In genomic region chr11:100979887-100980286, GRCm38 (mm10) we compare ENCODE assay signal across 9 mouse cellular contexts. TPM values are rescaled to one million over a fixed set of nuclear protein-coding genes. Genes with fewer than 3 reads are reported as not detected.
DNase-seq lines count a peak whose midpoint lies in the region; ATAC-seq and TF ChIP-seq lines count a peak whose summit lies in the region.
"Had no signal": no experiment of that assay in that cellular context is flagged by ENCODE, and none has a peak within 500 bp of the region (broad histone marks: within the 10 kb centered on the region; RNA-seq: fewer than 3 reads in every experiment).

No protein-coding gene starts in this region.

- DNase-seq in hindbrain, postnatal 0 days (ENCODE audit: low spot score) = peak; percentile 58
- no peak for DNase-seq in hindbrain, embryonic 11.5 days (ENCODE audit: low spot score)
- peak; percentile 93 for DNase-seq in fat pad, adult 2 months (ENCODE audit: extremely low read depth, low read depth, low spot score)
- DNase-seq in lung, postnatal 36 days = peak; percentile 71
- DNase-seq in layer of hippocampus, adult 9-11 months = no peak
- DNase-seq in urinary bladder, postnatal 4 days (ENCODE audit: low spot score in 2 of 2) = no peak

- ATAC-seq in hindbrain, postnatal 0 days = no peak
- ATAC-seq in hindbrain, embryonic 11.5 days (ENCODE audit: low FRiP score) = no peak
- no peak for ATAC-seq in kidney, embryonic 14.5 days (ENCODE audit: low FRiP score, low TSS enrichment)
- ATAC-seq in forebrain, embryonic 16.5 days = no peak

- H3K9me3 ChIP-seq in hindbrain, postnatal 0 days (ENCODE audit: low read length) = no peaks in the 10 kb centered on the region
- no peaks in the 10 kb centered on the region for H3K9me3 ChIP-seq in hindbrain, embryonic 11.5 days (ENCODE audit: control insufficient read depth, low read length)
- H3K9me3 ChIP-seq in kidney, embryonic 14.5 days (ENCODE audit: control insufficient read depth, low read length) = no peaks in the 10 kb centered on the region
- H3K9me3 ChIP-seq in forebrain, embryonic 16.5 days (ENCODE audit: control insufficient read depth, low read length) = no peaks in the 10 kb centered on the region
- H3K9me3 ChIP-seq: neural tube, embryonic 12.5 days had no signal

- no peak overlapping the region for H3K4me2 ChIP-seq in hindbrain, postnatal 0 days (ENCODE audit: low read depth, low read length)
- H3K4me2 ChIP-seq in hindbrain, embryonic 11.5 days (replicated peaks; ENCODE audit: low read depth, low read length) = no peak overlapping the region
- H3K4me2 ChIP-seq in kidney, embryonic 14.5 days (replicated peaks; ENCODE audit: low read depth, low read length) = no peak overlapping the region
- no peak overlapping the region for H3K4me2 ChIP-seq in forebrain, embryonic 16.5 days (ENCODE audit: low read length)
- H3K4me2 ChIP-seq: neural tube, embryonic 12.5 days had no signal

- H3K27me3 ChIP-seq in hindbrain, postnatal 0 days (ENCODE audit: insufficient read depth, low read length) = no peaks in the 10 kb centered on the region
- H3K27me3 ChIP-seq in hindbrain, embryonic 11.5 days (ENCODE audit: control insufficient read depth, insufficient read depth, low read length) = peaks cover 3% of the 10 kb centered on the region; the same call in 1 of the 2 replicates
- H3K27me3 ChIP-seq in kidney, embryonic 14.5 days (ENCODE audit: control insufficient read depth, insufficient read depth, low read length) = no peaks in the 10 kb centered on the region; the same call in 1 of the 2 replicates
- H3K27me3 ChIP-seq in forebrain, embryonic 16.5 days (replicated peaks; ENCODE audit: control insufficient read depth, insufficient read depth, low read length) = peaks cover 11% of the 10 kb centered on the region

- H3K4me1 ChIP-seq in hindbrain, postnatal 0 days (ENCODE audit: insufficient read depth, low read length) = no peaks in the 10 kb centered on the region
- H3K4me1 ChIP-seq in hindbrain, embryonic 11.5 days (replicated peaks; ENCODE audit: control insufficient read depth, insufficient read depth, low read length) = no peaks in the 10 kb centered on the region
- no peaks in the 10 kb centered on the region for H3K4me1 ChIP-seq in kidney, embryonic 14.5 days (ENCODE audit: control insufficient read depth, insufficient read depth, low read length)
- H3K4me1 ChIP-seq in forebrain, embryonic 16.5 days (replicated peaks; ENCODE audit: control insufficient read depth, insufficient read depth, low read length) = peaks cover 4% of the 10 kb centered on the region
- H3K4me1 ChIP-seq: neural tube, embryonic 12.5 days had no signal

- no peak overlapping the region for H3K4me3 ChIP-seq in hindbrain, postnatal 0 days (ENCODE audit: low read length)
- no peak overlapping the region for H3K4me3 ChIP-seq in hindbrain, embryonic 11.5 days (ENCODE audit: low read depth, low read length)
- H3K4me3 ChIP-seq in kidney, embryonic 14.5 days (ENCODE audit: low read length) = no peak overlapping the region
- no peak overlapping the region for H3K4me3 ChIP-seq in forebrain, embryonic 16.5 days (replicated peaks; ENCODE audit: low read length)
- H3K4me3 ChIP-seq: neural tube, embryonic 12.5 days had no signal

- no peak for TF ChIP-seq CTCF in hindbrain, postnatal 0 days (IDR thresholded peaks at IDR 0.05; ENCODE audit: low read depth)

- no peak overlapping the region; the same call in 1 of the 2 replicates for H3K27ac ChIP-seq in hindbrain, postnatal 0 days
- no peak overlapping the region for H3K27ac ChIP-seq in hindbrain, embryonic 11.5 days (ENCODE audit: low read depth, low read length)
- 0 out of 2 replicates have a peak overlapping the region, but pooled peaks have one; percentile 8 for H3K27ac ChIP-seq in kidney, embryonic 14.5 days (ENCODE audit: low read depth, low read length)
- no peak overlapping the region for H3K27ac ChIP-seq in forebrain, embryonic 16.5 days (ENCODE audit: low read length)
- H3K27ac ChIP-seq: neural tube, embryonic 12.5 days had no signal

- 37% methylated on average over 8 of the region's 8 CpGs for WGBS in hindbrain, postnatal 0 days
- 72% methylated on average over 8 of the region's 8 CpGs for WGBS in hindbrain, embryonic 11.5 days
- WGBS in kidney, embryonic 14.5 days = 42% methylated on average over 8 of the region's 8 CpGs
- WGBS in forebrain, embryonic 16.5 days = 31% methylated on average over 8 of the region's 8 CpGs

- H3K36me3 ChIP-seq in hindbrain, postnatal 0 days (ENCODE audit: insufficient read depth, low read length) = no peaks in the 10 kb centered on the region
- H3K36me3 ChIP-seq in hindbrain, embryonic 11.5 days (ENCODE audit: control insufficient read depth, insufficient read depth, low read length) = no peaks in the 10 kb centered on the region
- H3K36me3 ChIP-seq in kidney, embryonic 14.5 days (ENCODE audit: control insufficient read depth, insufficient read depth, low read length) = no peaks in the 10 kb centered on the region
- H3K36me3 ChIP-seq in forebrain, embryonic 16.5 days (ENCODE audit: control insufficient read depth, insufficient read depth) = no peaks in the 10 kb centered on the region
- H3K36me3 ChIP-seq: neural tube, embryonic 12.5 days had no signal

- H3K9ac ChIP-seq in hindbrain, postnatal 0 days (replicated peaks; ENCODE audit: low read length) = no peak overlapping the region
- H3K9ac ChIP-seq in hindbrain, embryonic 11.5 days (ENCODE audit: low read depth, low read length) = no peak overlapping the region
- H3K9ac ChIP-seq in kidney, embryonic 14.5 days (ENCODE audit: low read depth, low read length) = no peak overlapping the region
- H3K9ac ChIP-seq in forebrain, embryonic 16.5 days (replicated peaks; ENCODE audit: low read depth, low read length) = no peak overlapping the region
- H3K9ac ChIP-seq: neural tube, embryonic 12.5 days had no signal

RNA-seq across cellular contexts. Expression of gene Cavin1, which starts 9.2 kb away (rescaled TPM):
- 19.7 and 26.3 TPM in 2 replicates for total RNA-seq in hindbrain, postnatal 0 days (2014; rRNA removed)
- polyA plus RNA-seq in hindbrain, postnatal 0 days (2015; fragmentation: Nextera tagmentation; extraction: Ambion mirVana) = 48.6 and 50.2 TPM in 2 replicates
- polyA plus RNA-seq in hindbrain, embryonic 11.5 days (2014; fragmentation: Nextera tagmentation; extraction: Ambion mirVana) = 11.9 and 13.2 TPM in 2 replicates
- 40.7 and 45.1 TPM in 2 replicates for polyA plus RNA-seq in kidney, embryonic 14.5 days (2014; fragmentation: Nextera tagmentation; extraction: Ambion mirVana)
- polyA plus RNA-seq in forebrain, embryonic 16.5 days (2015; fragmentation: Nextera tagmentation; extraction: Ambion mirVana) = 33.6 and 45.4 TPM in 2 replicates

RNA-seq across cellular contexts. Expression of gene Atp6v0a1, which starts 29.4 kb away (rescaled TPM):
- total RNA-seq in hindbrain, postnatal 0 days (2014; rRNA removed) = 213 and 222 TPM in 2 replicates
- polyA plus RNA-seq in hindbrain, postnatal 0 days (2015; fragmentation: Nextera tagmentation; extraction: Ambion mirVana) = 162 and 181 TPM in 2 replicates
- 48.5 and 49.3 TPM in 2 replicates for polyA plus RNA-seq in hindbrain, embryonic 11.5 days (2014; fragmentation: Nextera tagmentation; extraction: Ambion mirVana)
- 29.2 and 38.8 TPM in 2 replicates for polyA plus RNA-seq in kidney, embryonic 14.5 days (2014; fragmentation: Nextera tagmentation; extraction: Ambion mirVana)
- 90.6 and 111 TPM in 2 replicates for polyA plus RNA-seq in forebrain, embryonic 16.5 days (2015; fragmentation: Nextera tagmentation; extraction: Ambion mirVana)

RNA-seq across cellular contexts. Expression of gene Stat3, which starts 40.5 kb away (rescaled TPM):
- 49.7 and 56.2 TPM in 2 replicates for total RNA-seq in hindbrain, postnatal 0 days (2014; rRNA removed)
- 41.4 and 43.4 TPM in 2 replicates for polyA plus RNA-seq in hindbrain, postnatal 0 days (2015; fragmentation: Nextera tagmentation; extraction: Ambion mirVana)
- polyA plus RNA-seq in hindbrain, embryonic 11.5 days (2014; fragmentation: Nextera tagmentation; extraction: Ambion mirVana) = 25.6 and 33.3 TPM in 2 replicates
- 25.3 and 40.0 TPM in 2 replicates for polyA plus RNA-seq in kidney, embryonic 14.5 days (2014; fragmentation: Nextera tagmentation; extraction: Ambion mirVana)
- 30.6 and 31.5 TPM in 2 replicates for polyA plus RNA-seq in forebrain, embryonic 16.5 days (2015; fragmentation: Nextera tagmentation; extraction: Ambion mirVana)

Comparison
In these comparisons a context has a peak if more than half of its experiments do, and no peak if none do; other contexts are left out.
1. DNase-seq: peak in hindbrain, postnatal 0 days (single experiment), fat pad, adult 2 months (single experiment) and lung, postnatal 36 days (single experiment); none in hindbrain, embryonic 11.5 days (single experiment), layer of hippocampus, adult 9-11 months (single experiment) and urinary bladder, postnatal 4 days (0 of 2).